Mouse (Mus musculus): ENCODE measurements around the gene Vegfa. TPM values are rescaled to one million over a fixed set of nuclear protein-coding genes. Genes with fewer than 3 reads are reported as not detected.

Gene Vegfa
- polyA plus RNA-seq (2017; shearing (Covaris generic)): 0.16 TPM

DNA sequence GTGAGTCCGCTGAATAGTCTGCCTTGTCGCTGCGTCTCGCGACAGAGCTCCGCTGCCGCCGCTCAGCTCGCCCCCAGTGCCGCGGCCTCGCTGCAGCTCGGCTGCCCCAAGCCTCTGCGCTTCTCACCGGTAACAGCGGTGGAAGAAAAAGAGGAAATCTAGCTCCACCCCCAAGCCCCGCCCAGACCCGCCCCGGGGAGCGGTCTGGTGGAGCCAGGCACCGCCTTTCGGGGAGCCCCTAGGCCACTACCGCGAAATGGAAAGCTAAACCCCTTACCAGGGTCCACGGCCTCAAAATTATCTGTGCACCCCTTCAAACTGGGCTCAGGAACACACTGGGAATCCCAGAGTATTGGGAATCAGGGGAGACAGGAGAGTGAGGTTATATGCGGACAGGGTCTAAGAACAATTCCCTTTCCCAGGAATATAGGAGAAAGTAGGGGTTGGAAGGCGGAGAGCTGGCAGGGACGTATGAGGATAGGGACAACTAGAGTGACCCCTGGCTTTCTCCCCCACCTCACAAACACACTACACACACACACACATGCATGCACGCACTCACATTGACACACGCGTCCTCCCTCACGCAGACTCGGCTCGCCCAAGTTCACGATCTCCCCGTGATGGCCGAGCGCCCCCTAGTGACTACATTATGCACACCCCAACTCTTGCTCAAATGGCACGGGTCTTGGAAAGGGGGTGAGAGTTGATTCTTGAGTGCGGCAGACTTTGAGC is at the start of gene Vegfa:
Gene Vegfa, minus strand, starts transcription at position 113 of the 735 bp plus-strand sequence.

Other genes starting within 250 kb of the Vegfa start
- gene Mrps18a, start 78.6 kb upstream of the Vegfa start, polyA plus RNA-seq (2017; shearing (Covaris generic)): 100 TPM
- gene Rsph9, start 111.8 kb upstream of the Vegfa start, polyA plus RNA-seq (2017; shearing (Covaris generic)): 1.9 TPM
- gene Mad2l1bp, start 121.2 kb upstream of the Vegfa start, polyA plus RNA-seq (2017; shearing (Covaris generic)): 62.9 TPM
- 93.2 TPM for gene Gtpbp2, start 128.7 kb upstream of the Vegfa start, polyA plus RNA-seq (2017; shearing (Covaris generic))
- 7.9 TPM for gene Polh, start 170.3 kb upstream of the Vegfa start, polyA plus RNA-seq (2017; shearing (Covaris generic))
- gene Xpo5, start 170.4 kb upstream of the Vegfa start, polyA plus RNA-seq (2017; shearing (Covaris generic)): 52.0 TPM
- 72.9 TPM for gene Polr1c, start 215.7 kb upstream of the Vegfa start, polyA plus RNA-seq (2017; shearing (Covaris generic))
- gene Yipf3, start 215.7 kb upstream of the Vegfa start, polyA plus RNA-seq (2017; shearing (Covaris generic)): 188 TPM
- 0.13 TPM for gene Lrrc73, start 221.2 kb upstream of the Vegfa start, polyA plus RNA-seq (2017; shearing (Covaris generic))

All from activated CD4-positive, CD25-positive, alpha-beta regulatory T cell, adult 9 weeks (primary cell).